ENCODE assay signal across 24 mouse cellular contexts in genomic region chr5:52386016-52386415, GRCm38 (mm10). TPM values are rescaled to one million over a fixed set of nuclear protein-coding genes. Genes with fewer than 3 reads are reported as not detected.
"Had no signal": no experiment of that assay in that cellular context is flagged by ENCODE, and none has a peak within 500 bp of the region (broad histone marks: within the 10 kb centered on the region; RNA-seq: fewer than 3 reads in every experiment).

No protein-coding gene starts in this region.

- H3K4me3 ChIP-seq: heart, embryonic 10.5 days; heart, embryonic 12.5 days; hindbrain, embryonic 10.5 days; hindbrain, embryonic 12.5 days; intestine, embryonic 15.5 days; limb, embryonic 12.5 days had no signal

- H3K9ac ChIP-seq: heart, embryonic 12.5 days; hindbrain, embryonic 12.5 days; hindbrain, embryonic 14.5 days; intestine, embryonic 15.5 days; limb, embryonic 12.5 days had no signal

- H3K36me3 ChIP-seq: hindbrain, embryonic 10.5 days; hindbrain, embryonic 12.5 days; intestine, embryonic 15.5 days; limb, embryonic 12.5 days had no signal

- H3K4me2 ChIP-seq: heart, embryonic 12.5 days; hindbrain, embryonic 12.5 days; hindbrain, embryonic 14.5 days; intestine, embryonic 15.5 days; limb, embryonic 12.5 days had no signal

- DNase-seq: gastrocnemius, postnatal 14 days; gastrocnemius, postnatal 36 days; heart, adult 18-20 months; heart, postnatal 10 days; heart, postnatal 4 days; kidney, adult 18-20 months; kidney, adult 8-10 months; kidney, postnatal 10 days; kidney, postnatal 25 days; kidney, postnatal 4 days; layer of hippocampus, adult 9-11 months; layer of hippocampus, postnatal 36 days; left cerebral cortex, postnatal 4 days; liver had no signal

- H3K9me3 ChIP-seq: hindbrain, embryonic 10.5 days; hindbrain, embryonic 12.5 days; intestine, embryonic 15.5 days; limb, embryonic 12.5 days had no signal

- H3K4me1 ChIP-seq: heart, embryonic 10.5 days; heart, embryonic 12.5 days; hindbrain, embryonic 12.5 days; intestine, embryonic 15.5 days; limb, embryonic 12.5 days had no signal

- H3K27ac ChIP-seq: heart, embryonic 10.5 days; hindbrain, embryonic 10.5 days; hindbrain, embryonic 12.5 days; hindbrain, embryonic 14.5 days; intestine, embryonic 15.5 days; limb, embryonic 12.5 days had no signal

- H3K27me3 ChIP-seq: heart, embryonic 12.5 days; hindbrain, embryonic 12.5 days; intestine, embryonic 15.5 days; limb, embryonic 12.5 days had no signal

- ATAC-seq: hindbrain, embryonic 16.5 days; inflammation-experienced regulatory T-cells, adult 6 months; intestine, embryonic 15.5 days; intestine, postnatal 0 days had no signal

RNA-seq across cellular contexts. Expression of gene Sod3, which starts 22.4 kb away (rescaled TPM):
- polyA plus RNA-seq: inflammation-experienced regulatory T-cells, adult 6 months; limb, embryonic 12.5 days had no signal
